Mouse (Mus musculus) midbrain, embryonic 14.5 days (tissue): ENCODE data around the gene Gk5. TPM values are rescaled to one million over a fixed set of nuclear protein-coding genes. Genes with fewer than 3 reads are reported as not detected.

Experiments
- ATAC-seq: fragments of 200-750 bp; cut with Nextera tagmentation; 2 replicates; pipeline ENCODE4 v1.8.0; 2017; ENCODE audit warnings: moderate number of reproducible peaks, moderate library complexity; ENCODE audit not compliant: low FRiP score, low TSS enrichment
- DNase-seq: peaks from one replicate; pipeline ENCODE4 v3.0.0-alpha.2; 2015
- H3K27ac ChIP-seq: fragments of 300-500 bp; sonication (generic); replicated peaks from 2 replicates; pipeline ENCODE4 v1.5.1; 2014; ENCODE audit warnings: mild to moderate bottlenecking, low read depth, low read length, moderate library complexity
- H3K27me3 ChIP-seq: fragments of 300-500 bp; sonication (generic); 2 replicates; pipeline ENCODE4 v1.6.1; 2014; ENCODE audit warnings: low read length, control low read depth, mixed read lengths; ENCODE audit not compliant: control insufficient read depth, insufficient read depth
- H3K36me3 ChIP-seq: fragments of 300-500 bp; sonication (generic); 2 replicates; pipeline ENCODE4 v1.6.1; 2014; ENCODE audit warnings: low read length, control low read depth; ENCODE audit not compliant: control insufficient read depth, insufficient read depth
- H3K4me1 ChIP-seq: fragments of 300-500 bp; sonication (generic); 2 replicates; pipeline ENCODE4 v1.6.1; 2014; ENCODE audit warnings: mild to moderate bottlenecking, antibody characterized with exemption, low read length, control low read depth; ENCODE audit not compliant: control insufficient read depth, insufficient read depth
- H3K4me2 ChIP-seq: fragments of 300-500 bp; sonication (generic); 2 replicates; pipeline ENCODE4 v1.6.1; 2014; ENCODE audit warnings: mild to moderate bottlenecking, low read length, moderate library complexity
- H3K4me3 ChIP-seq: fragments of 300-500 bp; sonication (generic); replicated peaks from 2 replicates; pipeline ENCODE4 v1.5.1; 2014; ENCODE audit warnings: low read depth, low read length
- H3K9ac ChIP-seq: fragments of 300-500 bp; sonication (generic); replicated peaks from 2 replicates; pipeline ENCODE4 v1.6.1; 2014; ENCODE audit warnings: mild to moderate bottlenecking, low read length, moderate library complexity
- H3K9me3 ChIP-seq: fragments of 300-500 bp; sonication (generic); 2 replicates; pipeline ENCODE4 v1.6.1; 2016; ENCODE audit warnings: low read length, control low read depth, mixed read lengths; ENCODE audit not compliant: control insufficient read depth
- WGBS: fragments of 180-500 bp; shearing (Covaris S2); extraction: QIAGEN DNeasy Blood & Tissue Kit; methylation state at CpG from one replicate; pipeline ENCODE4 v1.1.7; 2014; 5-methylcytosine and 5-hydroxymethylcytosine counted together
- polyA plus RNA-seq: library from polyadenylated mRNA; unstranded; fragments of >200 nt; fragmentation: Nextera tagmentation; extraction: Ambion mirVana; gene quantifications from 2 replicates; pipeline ENCODE4 v1.2.1, GENCODE M21; 2014

Gk5 gene
- polyA plus RNA-seq, 1 experiment from 2014 or later, result 2.8 TPM

- Histone ChIP-seq H3K9me3 (no peaks in the 10 kb centered on the region), H3K36me3 (no peaks in the 10 kb centered on the region), H3K9ac (no peak overlapping the region), H3K4me1 (no peaks in the 10 kb centered on the region), H3K27me3 (no peaks in the 10 kb centered on the region), H3K4me3 (no peak overlapping the region), H3K27ac (no peak overlapping the region), H3K4me2 (no peak overlapping the region)
- WGBS, result 97% methylated on average over 9 of the region's 9 CpGs
- DNase-seq, result no peak
- ATAC-seq, result no peak
Observed at GRCm38 (mm10) chr9:96138958-96139357, 19.8 kb downstream of the Gk5 start.

GRCm38 (mm10) chr9:96139876-96140275 is 20.7 kb downstream of the Gk5 start:
- H3K9ac ChIP-seq, result no peak overlapping the region
- ATAC-seq (no peak), DNase-seq (no peak)
- H3K4me1 ChIP-seq, result no peaks in the 10 kb centered on the region
- H3K36me3 ChIP-seq, result no peaks in the 10 kb centered on the region
- H3K27me3 ChIP-seq, result no peaks in the 10 kb centered on the region
- H3K9me3 ChIP-seq, result no peaks in the 10 kb centered on the region
- no peak overlapping the region for H3K27ac ChIP-seq
- WGBS, result 39% methylated on average over 5 of the region's 5 CpGs
- no peak overlapping the region for H3K4me2 ChIP-seq
- H3K4me3 ChIP-seq, result no peak overlapping the region

GRCm38 (mm10) chr9:96140931-96141330 is 21.8 kb downstream of the Gk5 start:
- WGBS, result 56% methylated on average over 7 of the region's 7 CpGs
- Histone ChIP-seq H3K4me1 (no peaks in the 10 kb centered on the region), H3K4me3 (no peak overlapping the region), H3K27ac (no peak overlapping the region), H3K4me2 (no peak overlapping the region), H3K9me3 (no peaks in the 10 kb centered on the region), H3K27me3 (no peaks in the 10 kb centered on the region), H3K36me3 (no peaks in the 10 kb centered on the region), H3K9ac (no peak overlapping the region)
- no peak for ATAC-seq
- DNase-seq, result no peak

GRCm38 (mm10) chr9:96142499-96142898 is 23.3 kb downstream of the Gk5 start:
- no peaks in the 10 kb centered on the region for H3K36me3 ChIP-seq
- DNase-seq, result peak; percentile 43
- H3K27ac ChIP-seq, result no peak overlapping the region
- 24% methylated on average over 6 of the region's 6 CpGs for WGBS
- no peaks in the 10 kb centered on the region for H3K9me3 ChIP-seq
- H3K4me1 ChIP-seq, result no peaks in the 10 kb centered on the region
- H3K9ac ChIP-seq, result no peak overlapping the region
- ATAC-seq, result no peak
- H3K27me3 ChIP-seq, result no peaks in the 10 kb centered on the region
- no peak overlapping the region for H3K4me2 ChIP-seq
- no peak overlapping the region for H3K4me3 ChIP-seq

- no peak for ATAC-seq
- no peak for DNase-seq
- Histone ChIP-seq H3K4me2 (no peak overlapping the region), H3K4me3 (no peak overlapping the region), H3K36me3 (no peaks in the 10 kb centered on the region), H3K4me1 (no peaks in the 10 kb centered on the region), H3K9ac (no peak overlapping the region), H3K9me3 (no peaks in the 10 kb centered on the region), H3K27me3 (no peaks in the 10 kb centered on the region), H3K27ac (no peak overlapping the region)
- WGBS, result 91% methylated on average over 4 of the region's 4 CpGs
Observed at GRCm38 (mm10) chr9:96143633-96144032, 24.5 kb downstream of the Gk5 start.

- Histone ChIP-seq H3K9me3 (no peaks in the 10 kb centered on the region), H3K36me3 (no peaks in the 10 kb centered on the region), H3K9ac (no peak overlapping the region), H3K27ac (no peak overlapping the region), H3K4me1 (no peaks in the 10 kb centered on the region), H3K4me3 (no peak overlapping the region), H3K4me2 (no peak overlapping the region), H3K27me3 (no peaks in the 10 kb centered on the region)
- ATAC-seq (no peak), DNase-seq (no peak)
Observed at GRCm38 (mm10) chr9:96144883-96145282, 25.7 kb downstream of the Gk5 start.

GRCm38 (mm10) chr9:96152801-96153200 is 33.6 kb downstream of the Gk5 start:
- DNase-seq, result no peak
- no peak overlapping the region for H3K4me2 ChIP-seq
- 91% methylated on average over 7 of the region's 7 CpGs for WGBS
- no peaks in the 10 kb centered on the region for H3K36me3 ChIP-seq
- H3K4me3 ChIP-seq, result no peak overlapping the region
- no peak overlapping the region for H3K27ac ChIP-seq
- ATAC-seq, result no peak
- H3K9me3 ChIP-seq, result no peaks in the 10 kb centered on the region
- H3K27me3 ChIP-seq, result no peaks in the 10 kb centered on the region
- H3K9ac ChIP-seq, result no peak overlapping the region
- no peaks in the 10 kb centered on the region for H3K4me1 ChIP-seq

GRCm38 (mm10) chr9:96158431-96158830 is 39.3 kb downstream of the Gk5 start:
- no peaks in the 10 kb centered on the region for H3K27me3 ChIP-seq
- H3K4me3 ChIP-seq, result no peak overlapping the region
- ATAC-seq, result no peak
- no peak for DNase-seq
- no peak overlapping the region for H3K9ac ChIP-seq
- no peaks in the 10 kb centered on the region for H3K4me1 ChIP-seq
- H3K9me3 ChIP-seq, result no peaks in the 10 kb centered on the region
- no peak overlapping the region for H3K27ac ChIP-seq
- 68% methylated on average over 4 of the region's 4 CpGs for WGBS
- no peaks in the 10 kb centered on the region for H3K36me3 ChIP-seq
- no peak overlapping the region for H3K4me2 ChIP-seq

GRCm38 (mm10) chr9:96159047-96159446 is 39.9 kb downstream of the Gk5 start:
- H3K9me3 ChIP-seq, result no peaks in the 10 kb centered on the region
- H3K36me3 ChIP-seq, result no peaks in the 10 kb centered on the region
- DNase-seq (no peak), ATAC-seq (no peak)
- H3K4me3 ChIP-seq, result no peak overlapping the region
- H3K27me3 ChIP-seq, result no peaks in the 10 kb centered on the region
- H3K4me1 ChIP-seq, result no peaks in the 10 kb centered on the region
- WGBS, result 81% methylated on average over 3 of the region's 3 CpGs
- no peak overlapping the region for H3K9ac ChIP-seq
- no peak overlapping the region for H3K27ac ChIP-seq
- H3K4me2 ChIP-seq, result no peak overlapping the region
